Mouse (Mus musculus): ENCODE data around the gene Slc7a12.

Gene Slc7a12

DNA sequence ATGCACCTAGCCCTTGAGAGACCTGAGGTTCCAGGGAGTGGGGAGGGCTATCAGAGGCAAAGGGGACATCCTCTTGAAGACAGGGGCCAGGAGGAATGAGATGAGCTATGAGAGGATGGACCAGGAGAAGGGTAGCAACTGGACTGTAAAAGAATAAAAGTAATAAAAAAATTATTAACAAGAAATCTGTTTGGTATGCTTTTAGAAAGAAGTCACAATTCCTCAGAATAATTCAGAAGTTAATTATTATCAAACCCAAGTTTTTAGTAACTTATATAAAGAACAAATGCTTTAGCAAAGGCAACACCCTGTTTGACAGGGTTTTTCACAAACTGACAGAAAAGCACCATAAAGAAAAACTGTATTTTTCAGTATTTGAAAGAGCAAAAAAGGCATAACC, at the start of gene Slc7a12:
Gene Slc7a12, plus strand, starts transcription at position 301 of the 400 bp plus-strand sequence.
- DNase-seq (ENCODE audit: low read depth, low spot score) = no peak

DNA sequence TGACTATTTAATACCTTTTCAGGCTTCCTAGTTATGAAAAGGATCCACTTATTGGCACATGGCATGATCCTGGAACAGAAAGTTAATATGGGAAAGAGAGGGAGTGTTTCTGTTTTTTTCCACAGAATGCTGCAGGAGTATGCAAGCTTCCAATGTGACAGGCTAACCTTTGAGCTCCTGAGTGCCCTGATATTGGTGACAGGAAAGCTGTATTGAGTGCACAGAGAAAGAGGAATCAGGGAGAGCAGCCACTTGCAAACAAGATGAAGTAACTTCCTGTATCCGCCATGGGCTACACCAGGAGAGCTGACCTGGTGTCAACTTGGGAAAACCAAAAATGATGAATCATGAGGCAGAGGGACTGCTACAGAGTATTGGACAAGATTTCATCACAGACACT, 48.1 kb upstream of the Slc7a12 start:
- DNase-seq (ENCODE audit: low read depth, low spot score) = no peak

GRCm38 (mm10) chr3:14446015-14446414, 34.5 kb upstream of the Slc7a12 start:
- no peak for DNase-seq (ENCODE audit: low read depth, low spot score)

DNA sequence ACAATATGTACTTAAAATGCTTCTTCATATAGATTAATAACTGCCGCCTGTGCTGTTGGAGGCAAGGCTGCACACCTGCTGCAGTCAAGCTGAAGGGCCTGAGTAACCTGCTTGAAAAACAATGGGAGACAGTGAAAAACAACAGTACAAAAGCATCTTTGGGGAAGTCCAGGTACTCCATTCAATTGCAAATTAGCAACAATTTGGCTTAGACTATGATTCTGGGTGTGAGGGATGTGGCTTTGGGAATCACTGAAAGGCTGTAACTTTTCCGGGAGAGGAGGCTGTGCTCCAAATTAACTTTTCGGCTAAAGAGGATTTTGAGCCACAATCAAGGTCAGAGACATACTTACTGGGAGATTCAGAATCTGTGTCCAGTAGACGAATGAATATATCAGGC, 33.8 kb upstream of the Slc7a12 start:
- DNase-seq (ENCODE audit: low read depth, low spot score) = no peak

Data from c-Kit-negative CD71-positive TER-119-positive erythroid progenitor cells, embryonic 14.5 days (primary cell).